Mouse (Mus musculus) MEL (cell line): ENCODE measurements around the gene Tspan14. TPM values are rescaled to one million over a fixed set of nuclear protein-coding genes. Genes with fewer than 3 reads are reported as not detected.

Source experiments
- DNase-seq: peaks from one replicate; pipeline ENCODE4 v3.0.0; 2011; ENCODE audit warnings: low read depth, low spot score
- H3K27ac ChIP-seq: 2 replicates; pipeline ENCODE4 v1.5.1; 2012; ENCODE audit warnings: low read depth, mild to moderate bottlenecking, control low read depth, low read length, moderate library complexity; ENCODE audit not compliant: control insufficient read depth
- H3K27me3 ChIP-seq, 2 experiments: fragments of 150-350 bp in 1 of 2; sonication (generic) in 1 of 2; 2 replicates each; pipeline ENCODE4 v1.6.1; 2012; ENCODE audit warnings: low read length in 2 of 2, mild to moderate bottlenecking in 2 of 2, improper control_type of control experiment in 1 of 2, moderate library complexity in 1 of 2; ENCODE audit not compliant: insufficient read depth in 2 of 2, control insufficient read depth in 1 of 2
- H3K36me3 ChIP-seq, 2 experiments: 2 replicates each; pipeline ENCODE4 v1.6.1; 2012 to 2014; ENCODE audit warnings: low read length in 2 of 2, improper control_type of control experiment in 1 of 2, inconsistent platforms in 1 of 2, mild to moderate bottlenecking in 1 of 2; ENCODE audit not compliant: insufficient read depth in 2 of 2, control insufficient read depth in 1 of 2
- H3K4me1 ChIP-seq, 2 experiments: fragments of 150-350 bp in 1 of 2; sonication (generic) in 1 of 2; 2 replicates each; pipeline ENCODE4 v1.6.1; 2012; ENCODE audit warnings: low read length in 2 of 2, improper control_type of control experiment in 1 of 2, mild to moderate bottlenecking in 1 of 2; ENCODE audit not compliant: insufficient read depth in 2 of 2, control insufficient read depth in 1 of 2
- H3K4me3 ChIP-seq, 2 experiments: fragments of 150-350 bp in 1 of 2; sonication (generic) in 1 of 2; 2 replicates each; pipeline ENCODE4 v1.5.1; 2012; ENCODE audit warnings: low read depth in 2 of 2, low read length in 2 of 2, mild to moderate bottlenecking in 2 of 2, moderate library complexity in 2 of 2, control low read depth in 1 of 2, improper control_type of control experiment in 1 of 2; ENCODE audit not compliant: control insufficient read depth in 1 of 2, insufficient read depth in 1 of 2
- H3K79me2 ChIP-seq: 2 replicates; pipeline ENCODE4 v1.6.1; 2012; ENCODE audit warnings: mild to moderate bottlenecking, low read length, moderate library complexity; ENCODE audit not compliant: control insufficient read depth, poor library complexity, insufficient read depth
- H3K9ac ChIP-seq: 2 replicates; pipeline ENCODE4 v1.6.1; 2012; ENCODE audit warnings: low read depth, mild to moderate bottlenecking, control low read depth, low read length, moderate library complexity; ENCODE audit not compliant: control insufficient read depth, poor library complexity, severe bottlenecking
- H3K9me3 ChIP-seq: fragments of 150-350 bp; sonication (generic); replicated peaks from 2 replicates; pipeline ENCODE4 v1.6.1; 2012; ENCODE audit warnings: mild to moderate bottlenecking, low read length, improper control_type of control experiment, moderate library complexity; ENCODE audit not compliant: insufficient read depth
- CHD1 ChIP-seq: IDR thresholded peaks from 2 replicates; pipeline ENCODE4 v1.6.1; 2012; ENCODE audit warnings: low read depth, mild to moderate bottlenecking, inconsistent platforms, low read length, improper control_type of control experiment
- E2F4 ChIP-seq: IDR thresholded peaks from 2 replicates; pipeline ENCODE4 v1.6.1; 2011; ENCODE audit warnings: low read depth, low read length, improper control_type of control experiment, borderline replicate concordance
- GABPA ChIP-seq: IDR thresholded peaks from 2 replicates; pipeline ENCODE4 v1.6.1; 2012; ENCODE audit warnings: low read depth, mild to moderate bottlenecking, inconsistent platforms, low read length, improper control_type of control experiment, moderate library complexity
- HCFC1 ChIP-seq: IDR thresholded peaks from 2 replicates; pipeline ENCODE4 v1.6.1; 2012; ENCODE audit warnings: low read depth, mild to moderate bottlenecking, inconsistent platforms, low read length, improper control_type of control experiment, moderate library complexity
- JUND ChIP-seq: IDR thresholded peaks from 2 replicates; pipeline ENCODE4 v1.6.1; 2011; ENCODE audit warnings: low read depth, mild to moderate bottlenecking, improper control_type of control experiment, low read length
- MAFK ChIP-seq: IDR thresholded peaks from 2 replicates; pipeline ENCODE4 v1.6.1; 2011; ENCODE audit warnings: low read depth, mild to moderate bottlenecking, low read length, improper control_type of control experiment, borderline replicate concordance
- MEF2A ChIP-seq: IDR thresholded peaks from 2 replicates; pipeline ENCODE4 v1.6.1; 2014; ENCODE audit warnings: low read depth, mild to moderate bottlenecking, inconsistent platforms, low read length, improper control_type of control experiment; ENCODE audit not compliant: poor library complexity, insufficient replicate concordance, severe bottlenecking; ENCODE audit errors: extremely low read depth
- MXI1 ChIP-seq: IDR thresholded peaks from 2 replicates; pipeline ENCODE4 v1.6.1; 2011; ENCODE audit warnings: mild to moderate bottlenecking, low read depth, low read length, improper control_type of control experiment
- NRF1 ChIP-seq: IDR thresholded peaks from 2 replicates; pipeline ENCODE4 v1.6.1; 2014; ENCODE audit warnings: low read depth, mild to moderate bottlenecking, inconsistent platforms, low read length, improper control_type of control experiment, moderate library complexity; ENCODE audit not compliant: poor library complexity, insufficient read depth, severe bottlenecking
- RAD21 ChIP-seq: IDR thresholded peaks from 2 replicates; pipeline ENCODE4 v1.6.1; 2011; ENCODE audit warnings: mild to moderate bottlenecking, low read depth, low read length, improper control_type of control experiment
- SMC3 ChIP-seq: IDR thresholded peaks from 2 replicates; pipeline ENCODE4 v1.6.1; 2011; ENCODE audit warnings: low read depth, low read length, improper control_type of control experiment
- TAL1 ChIP-seq: IDR thresholded peaks from 2 replicates; pipeline ENCODE4 v1.6.1; 2012; ENCODE audit warnings: mild to moderate bottlenecking, inconsistent platforms, low read length, moderate library complexity, mixed read lengths
- TCF12 ChIP-seq: IDR thresholded peaks from 2 replicates; pipeline ENCODE4 v1.6.1; 2014; ENCODE audit warnings: low read depth, mild to moderate bottlenecking, inconsistent platforms, low read length, improper control_type of control experiment, moderate library complexity
- UBTF ChIP-seq: IDR thresholded peaks from 2 replicates; pipeline ENCODE4 v1.6.1; 2012; ENCODE audit warnings: low read depth, mild to moderate bottlenecking, inconsistent platforms, low read length, improper control_type of control experiment, moderate library complexity, borderline replicate concordance; ENCODE audit not compliant: insufficient read depth
- USF1 ChIP-seq: IDR thresholded peaks from 2 replicates; pipeline ENCODE4 v1.6.1; 2014; ENCODE audit warnings: low read depth, mild to moderate bottlenecking, inconsistent platforms, low read length, improper control_type of control experiment, moderate library complexity
- USF2 ChIP-seq, 2 experiments: IDR thresholded peaks; 2 replicates each; pipeline ENCODE4 v1.6.1; 2011 to 2012; ENCODE audit warnings: improper control_type of control experiment in 2 of 2, low read length in 2 of 2, borderline replicate concordance in 1 of 2, inconsistent platforms in 1 of 2, low read depth in 1 of 2, mild to moderate bottlenecking in 1 of 2; ENCODE audit not compliant: insufficient read depth in 1 of 2
- ZC3H11A ChIP-seq: IDR thresholded peaks from 2 replicates; pipeline ENCODE4 v1.6.1; 2012; ENCODE audit warnings: low read depth, mild to moderate bottlenecking, inconsistent platforms, low read length, improper control_type of control experiment
- polyA plus RNA-seq, 2 experiments: library from polyadenylated mRNA; stranded (reverse) in 1 of 2; unstranded in 1 of 2; fragments of >175 nt in 1 of 2; fragments of >200 nt in 1 of 2; gene quantifications; 2 replicates each; pipeline versions ENCODE4 v1.2.1 to v1.2.4; 2012; ENCODE audit warnings: low replicate concordance in 2 of 2, low read depth in 1 of 2; ENCODE audit not compliant: insufficient read length in 2 of 2, insufficient read depth in 1 of 2, missing spikeins in 1 of 2
- total RNA-seq: library from RNA; depleted of rRNA; stranded (reverse); fragments of 300-350 nt; gene quantifications from 2 replicates; pipeline ENCODE4 v1.2.3, GENCODE M21; 2012

The Tspan14 gene
- total and polyA plus RNA-seq, 3 experiments, result 24.8 to 29.9 TPM; not detected in 1

DNA sequence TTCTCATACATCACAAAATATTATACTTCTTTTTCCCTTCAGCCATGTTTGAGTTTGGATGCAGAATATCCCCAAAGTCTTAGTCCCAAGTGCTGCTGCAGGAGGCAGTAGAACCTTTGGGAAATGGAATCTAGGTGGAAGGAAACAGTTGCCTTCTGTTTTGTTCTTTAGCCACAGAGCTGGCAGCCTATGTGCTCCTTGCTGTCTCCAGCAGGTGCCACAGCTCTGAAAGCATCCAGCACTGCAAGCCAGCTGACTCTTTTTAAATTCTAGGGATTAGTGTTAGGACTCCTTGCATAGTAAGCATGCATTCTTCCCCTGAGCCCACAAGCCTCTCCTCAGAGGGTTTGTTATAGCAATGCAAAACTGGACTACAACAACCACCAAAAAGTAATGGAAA is 55.1 kb downstream of the Tspan14 start:
- no peak overlapping the region for H3K9ac ChIP-seq
- no peaks in the 10 kb centered on the region for H3K27me3 ChIP-seq
- no peaks in the 10 kb centered on the region for H3K9me3 ChIP-seq
- peaks cover 0 to 4% of the 10 kb centered on the region in 2 experiments; a peak in 3 of 4 replicates for H3K36me3 ChIP-seq
- TF ChIP-seq ZC3H11A, result no peak
- no peak for TF ChIP-seq SMC3
- no peak for TF ChIP-seq USF2 (IDR thresholded peaks at IDR 0.05; ENCODE audit: borderline replicate concordance in 1 of 2, insufficient read depth in 1 of 2, low read depth in 1 of 2, low read length in 2 of 2)
- no peak overlapping the region for H3K4me3 ChIP-seq
- H3K27ac ChIP-seq, result no peak overlapping the region
- no peaks in the 10 kb centered on the region for H3K79me2 ChIP-seq
- H3K4me1 ChIP-seq, result peaks cover under 1 to 6% of the 10 kb centered on the region in 2 experiments; a peak in 3 of 4 replicates
- no peak for DNase-seq

DNA sequence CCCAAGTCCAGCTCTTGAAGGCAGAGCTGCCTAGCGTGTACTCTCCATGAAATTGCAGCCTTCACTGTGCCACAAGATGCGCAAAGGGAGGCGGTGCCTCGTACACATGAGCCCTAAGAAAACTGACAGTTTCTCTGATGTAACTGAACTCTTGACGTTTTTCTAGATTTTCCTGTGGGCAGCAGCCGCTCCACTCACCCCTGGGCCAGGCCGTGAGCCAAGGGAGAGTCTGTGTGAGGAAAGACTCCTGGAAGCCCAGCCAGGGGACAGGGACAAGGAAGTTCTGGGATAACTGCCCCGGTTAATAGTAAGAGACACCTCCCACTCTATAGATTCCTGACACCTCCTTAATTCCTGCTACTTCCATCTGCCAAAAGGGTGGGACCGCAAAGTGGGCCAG is 57.8 kb downstream of the Tspan14 start:
- no peaks in the 10 kb centered on the region for H3K27me3 ChIP-seq
- no peak for DNase-seq
- H3K36me3 ChIP-seq, result peaks cover 0 to 5% of the 10 kb centered on the region in 2 experiments; a peak in 3 of 4 replicates
- TF ChIP-seq TAL1 (no peak), TCF12 (no peak), SMC3 (no peak), MXI1 (no peak), JUND (no peak), RAD21 (no peak), CHD1 (no peak), UBTF (no peak), USF1 (no peak), MEF2A (no peak), NRF1 (no peak), MAFK (no peak), E2F4 (no peak), HCFC1 (no peak), GABPA (no peak)
- TF ChIP-seq, all 39 proteins: peak for 0
- H3K4me3 ChIP-seq, result no peak overlapping the region
- H3K27ac ChIP-seq, result no peak overlapping the region
- H3K9ac ChIP-seq, result no peak overlapping the region
- H3K9me3 ChIP-seq, result no peaks in the 10 kb centered on the region
- no peaks in the 10 kb centered on the region for H3K79me2 ChIP-seq
- H3K4me1 ChIP-seq, result peaks cover 3 to 6% of the 10 kb centered on the region in 2 experiments; a peak in 3 of 4 replicates
